Mouse (Mus musculus) B cell, adult 62 days (primary cell): ENCODE measurements around the gene Gm14406. TPM values are rescaled to one million over a fixed set of nuclear protein-coding genes. Genes with fewer than 3 reads are reported as not detected.

Experiments
- total RNA-seq: library from RNA; stranded (reverse); gene quantifications from 4 replicates; pipeline ENCODE4 v1.2.4, GENCODE M21; 2023

The Gm14406 gene
- not detected in 4 replicates for total RNA-seq

DNA sequence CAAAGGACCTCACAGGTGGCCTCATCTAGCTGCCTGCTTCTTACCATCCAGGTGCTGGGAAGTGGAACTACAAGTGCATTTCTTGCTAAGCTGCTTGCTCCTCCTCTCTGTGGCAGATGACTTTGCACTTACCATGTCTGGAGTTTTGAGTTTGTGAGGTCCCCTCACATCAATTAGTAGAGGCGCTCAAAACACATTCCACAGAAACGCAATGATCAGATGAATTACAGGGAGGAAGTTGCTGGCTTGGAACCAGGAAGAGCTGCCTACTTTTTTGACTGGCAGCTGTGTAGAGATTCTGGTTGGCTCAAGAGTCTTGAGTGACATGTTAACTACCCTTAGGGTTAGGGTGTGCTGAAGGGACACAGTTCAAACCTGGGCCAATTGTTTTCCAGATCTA lies at the start of gene Gm14406:
Gm14406 (minus strand) TSS at position 213 of the 400 bp plus-strand sequence.

Other genes with a start within 250 kb of the Gm14406 start
- gene Gm14418, start 179.9 kb downstream of the Gm14406 start, total RNA-seq, result 0.69 to 4.7 TPM (median 0.98 TPM) in 4 replicates
- gene Zfp970, start 113.5 kb downstream of the Gm14406 start, total RNA-seq, result 0.60 to 3.3 TPM (median 1.6 TPM) in 4 replicates
- 2.7 to 6.0 TPM (median 4.1 TPM) in 4 replicates for gene Gm14403, start 80.0 kb downstream of the Gm14406 start, total RNA-seq
- 1.6 to 4.1 TPM (median 2.9 TPM) in 4 replicates for gene Gm14322, start 181.1 kb upstream of the Gm14406 start, total RNA-seq